In the genomic region with DNA sequence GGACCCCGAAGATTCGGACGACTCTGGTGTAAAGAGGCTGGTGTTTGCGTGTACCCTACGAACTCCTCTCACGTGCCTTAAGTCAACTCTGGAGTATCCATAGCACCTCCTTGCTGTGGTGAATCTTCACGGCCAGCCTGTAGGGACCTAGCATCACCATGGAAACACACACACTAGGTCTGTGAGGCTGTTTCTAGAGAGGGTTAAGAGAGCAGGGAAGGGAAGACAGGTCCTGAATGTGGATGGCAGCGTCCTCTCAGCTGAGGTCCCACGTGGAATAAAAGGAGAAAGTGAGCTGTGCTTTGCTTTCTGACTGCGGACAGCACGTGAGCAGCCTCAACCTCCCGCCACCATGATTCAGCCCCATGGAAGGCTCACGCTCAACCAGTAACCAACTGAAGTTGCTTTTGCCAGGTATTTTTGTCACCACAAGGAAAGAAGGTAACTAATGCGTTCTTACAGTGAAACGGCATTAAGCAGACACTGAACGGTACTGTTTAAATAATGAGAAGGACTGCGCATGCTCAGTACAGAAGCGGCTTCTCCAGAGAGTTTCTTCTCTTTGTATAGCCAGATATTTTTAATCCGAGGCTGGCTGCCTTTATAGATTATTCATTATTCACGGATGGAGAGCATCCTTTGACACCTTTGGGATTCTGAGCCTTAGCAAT, we compare ENCODE assay signal across 11 mouse cellular contexts. TPM values are rescaled to one million over a fixed set of nuclear protein-coding genes. Genes with fewer than 3 reads are reported as not detected.
DNase-seq lines count a peak whose midpoint lies in the region; ATAC-seq lines count a peak whose summit lies in the region.
"Had no signal": no experiment of that assay in that cellular context is flagged by ENCODE, and none has a peak within 500 bp of the region (broad histone marks: within the 10 kb centered on the region; RNA-seq: fewer than 3 reads in every experiment).

No protein-coding gene starts in this region.

- no peaks in the 10 kb centered on the region for H3K36me3 ChIP-seq in heart, embryonic 10.5 days
- no peaks in the 10 kb centered on the region for H3K36me3 ChIP-seq in liver, embryonic 13.5 days
- no peaks in the 10 kb centered on the region for H3K36me3 ChIP-seq in forebrain, embryonic 12.5 days (replicated peaks)
- H3K36me3 ChIP-seq in midbrain, embryonic 14.5 days (ENCODE audit: control insufficient read depth, insufficient read depth, low read length), result no peaks in the 10 kb centered on the region
- H3K36me3 ChIP-seq: embryonic facial prominence, embryonic 12.5 days had no signal

- H3K4me3 ChIP-seq in heart, embryonic 10.5 days, result peak overlapping the region; percentile 15; the same call in 1 of the 2 replicates
- H3K4me3 ChIP-seq in liver, embryonic 13.5 days (replicated peaks), result no peak overlapping the region
- H3K4me3 ChIP-seq in forebrain, embryonic 12.5 days (replicated peaks), result no peak overlapping the region
- H3K4me3 ChIP-seq in midbrain, embryonic 14.5 days (replicated peaks; ENCODE audit: low read depth, low read length), result peak overlapping the region; percentile 3; the same call in 1 of the 2 replicates
- H3K4me3 ChIP-seq: embryonic facial prominence, embryonic 12.5 days; megakaryocyte, embryonic 14.5 days had no signal

- 0 out of 2 replicates have a peak overlapping the region, but pooled peaks have one; percentile 6 for H3K4me2 ChIP-seq in liver, embryonic 13.5 days
- peak overlapping the region; percentile 31 for H3K4me2 ChIP-seq in forebrain, embryonic 12.5 days
- peak overlapping the region; percentile 41 for H3K4me2 ChIP-seq in midbrain, embryonic 14.5 days (ENCODE audit: low read length)
- H3K4me2 ChIP-seq: embryonic facial prominence, embryonic 12.5 days had no signal

- no peak overlapping the region for H3K9ac ChIP-seq in liver, embryonic 13.5 days
- H3K9ac ChIP-seq in forebrain, embryonic 12.5 days, result no peak overlapping the region
- H3K9ac ChIP-seq in midbrain, embryonic 14.5 days (replicated peaks; ENCODE audit: low read length), result no peak overlapping the region; the same call in 1 of the 2 replicates
- H3K9ac ChIP-seq: embryonic facial prominence, embryonic 12.5 days had no signal

- no peaks in the 10 kb centered on the region for H3K27me3 ChIP-seq in heart, embryonic 10.5 days (ENCODE audit: insufficient read depth, poor library complexity, severe bottlenecking)
- H3K27me3 ChIP-seq in liver, embryonic 13.5 days, result no peaks in the 10 kb centered on the region
- H3K27me3 ChIP-seq in forebrain, embryonic 12.5 days, result no peaks in the 10 kb centered on the region
- no peaks in the 10 kb centered on the region for H3K27me3 ChIP-seq in midbrain, embryonic 14.5 days (ENCODE audit: control insufficient read depth, insufficient read depth, low read length)
- H3K27me3 ChIP-seq: embryonic facial prominence, embryonic 12.5 days; megakaryocyte, embryonic 14.5 days had no signal

- no peak for ATAC-seq in liver, embryonic 13.5 days (ENCODE audit: low read depth)
- no peak for ATAC-seq in forebrain, embryonic 12.5 days (ENCODE audit: low FRiP score)
- ATAC-seq in midbrain, embryonic 14.5 days (ENCODE audit: low FRiP score, low TSS enrichment), result no peak
- ATAC-seq in monocyte, adult 5-6 weeks (replicated peaks; ENCODE audit: insufficient number of reproducible peaks, low FRiP score, low TSS enrichment, poor library complexity, severe bottlenecking), result no peak

- H3K27ac ChIP-seq in heart, embryonic 10.5 days, result no peak overlapping the region
- no peak overlapping the region for H3K27ac ChIP-seq in liver, embryonic 13.5 days
- no peak overlapping the region for H3K27ac ChIP-seq in forebrain, embryonic 12.5 days
- peak overlapping the region; percentile 75 for H3K27ac ChIP-seq in midbrain, embryonic 14.5 days (replicated peaks; ENCODE audit: low read depth, low read length)
- H3K27ac ChIP-seq: embryonic facial prominence, embryonic 12.5 days had no signal

- DNase-seq in heart, embryonic 10.5 days (ENCODE audit: low spot score), result no peak
- DNase-seq in heart, adult 18-20 months, result no peak
- DNase-seq in liver, embryonic 13.5 days, result no peak
- no peak for DNase-seq in liver
- DNase-seq in midbrain, embryonic 14.5 days, result peak; percentile 74
- DNase-seq in right cerebral cortex, postnatal 25 days, result no peak
- DNase-seq: gastrocnemius, postnatal 10 days had no signal

- no peaks in the 10 kb centered on the region for H3K9me3 ChIP-seq in heart, embryonic 10.5 days
- no peaks in the 10 kb centered on the region for H3K9me3 ChIP-seq in liver, embryonic 13.5 days (replicated peaks)
- H3K9me3 ChIP-seq in forebrain, embryonic 12.5 days, result no peaks in the 10 kb centered on the region
- no peaks in the 10 kb centered on the region for H3K9me3 ChIP-seq in midbrain, embryonic 14.5 days (ENCODE audit: control insufficient read depth, low read length)
- H3K9me3 ChIP-seq: embryonic facial prominence, embryonic 12.5 days; megakaryocyte, embryonic 14.5 days had no signal

- 65% methylated on average over 20 of the region's 20 CpGs for WGBS in heart, embryonic 10.5 days
- 63% methylated on average over 20 of the region's 20 CpGs for WGBS in liver, embryonic 13.5 days (ENCODE audit: insufficient replicate concordance)
- WGBS in forebrain, embryonic 12.5 days, result 70% methylated on average over 20 of the region's 20 CpGs
- WGBS in midbrain, embryonic 14.5 days, result 53% methylated on average over 20 of the region's 20 CpGs

- H3K4me1 ChIP-seq in heart, embryonic 10.5 days, result peaks cover 24% of the 10 kb centered on the region
- H3K4me1 ChIP-seq in liver, embryonic 13.5 days (replicated peaks), result peaks cover 41% of the 10 kb centered on the region
- H3K4me1 ChIP-seq in forebrain, embryonic 12.5 days, result peaks cover 7% of the 10 kb centered on the region
- H3K4me1 ChIP-seq in midbrain, embryonic 14.5 days (ENCODE audit: control insufficient read depth, insufficient read depth, low read length), result 0 out of 2 replicates have a peak, but pooled peaks cover 4% of the 10 kb centered on the region
- H3K4me1 ChIP-seq: embryonic facial prominence, embryonic 12.5 days had no signal

RNA-seq across cellular contexts. Expression of gene Lat, which starts 18.5 kb away (rescaled TPM):
- 4.3 and 6.3 TPM in 2 replicates for polyA plus RNA-seq in heart, embryonic 10.5 days (2016; fragmentation: Nextera tagmentation; extraction: Ambion mirVana)
- total RNA-seq in heart, adult 18-20 months (2021), result 1 to 10 TPM in 1 of 2 experiments, under 1 TPM in 1; 0.52 to 5.7 TPM
- 10.9 and 12.4 TPM in 2 replicates for polyA plus RNA-seq in liver, embryonic 13.5 days (2015; fragmentation: Nextera tagmentation; extraction: Ambion mirVana)
- 1.7 and 1.9 TPM in 2 replicates for polyA plus RNA-seq in forebrain, embryonic 12.5 days (2016; fragmentation: Nextera tagmentation; extraction: Ambion mirVana)
- polyA plus RNA-seq in midbrain, embryonic 14.5 days (2014; fragmentation: Nextera tagmentation; extraction: Ambion mirVana), result 0.65 and 0.92 TPM in 2 replicates
- total RNA-seq in monocyte, adult 5-6 weeks (2017), result 14.9 to 47.4 TPM (median 19.3 TPM) in 3 replicates

RNA-seq across cellular contexts. Expression of gene Spns1, which starts 26.4 kb away (rescaled TPM):
- polyA plus RNA-seq in heart, embryonic 10.5 days (2016; fragmentation: Nextera tagmentation; extraction: Ambion mirVana), result 58.2 and 58.9 TPM in 2 replicates
- 10 to 100 TPM; 24.8 to 25.8 TPM for total RNA-seq in heart, adult 18-20 months (2021)
- polyA plus RNA-seq in liver, embryonic 13.5 days (2015; fragmentation: Nextera tagmentation; extraction: Ambion mirVana), result 19.7 and 21.6 TPM in 2 replicates
- polyA plus RNA-seq in forebrain, embryonic 12.5 days (2016; fragmentation: Nextera tagmentation; extraction: Ambion mirVana), result 55.8 and 64.9 TPM in 2 replicates
- 60.4 and 74.5 TPM in 2 replicates for polyA plus RNA-seq in midbrain, embryonic 14.5 days (2014; fragmentation: Nextera tagmentation; extraction: Ambion mirVana)
- 10.4 to 11.6 TPM (median 10.7 TPM) in 3 replicates for total RNA-seq in monocyte, adult 5-6 weeks (2017)

RNA-seq across cellular contexts. Expression of gene Nfatc2ip, which starts 45.7 kb away (rescaled TPM):
- polyA plus RNA-seq in heart, embryonic 10.5 days (2016; fragmentation: Nextera tagmentation; extraction: Ambion mirVana), result 1.5 and 1.6 TPM in 2 replicates
- total RNA-seq in heart, adult 18-20 months (2021), result 1 to 10 TPM; 3.8 to 3.9 TPM
- 2.6 and 3.0 TPM in 2 replicates for polyA plus RNA-seq in liver, embryonic 13.5 days (2015; fragmentation: Nextera tagmentation; extraction: Ambion mirVana)
- polyA plus RNA-seq in forebrain, embryonic 12.5 days (2016; fragmentation: Nextera tagmentation; extraction: Ambion mirVana), result 3.9 and 4.6 TPM in 2 replicates
- 3.5 and 4.9 TPM in 2 replicates for polyA plus RNA-seq in midbrain, embryonic 14.5 days (2014; fragmentation: Nextera tagmentation; extraction: Ambion mirVana)
- 9.6 to 13.0 TPM (median 9.7 TPM) in 3 replicates for total RNA-seq in monocyte, adult 5-6 weeks (2017)

Comparison
In these comparisons a context has a peak if more than half of its experiments do, and no peak if none do; other contexts are left out.
1. H3K4me3 ChIP-seq: peak in heart, embryonic 10.5 days (single experiment) and midbrain, embryonic 14.5 days (single experiment); none in liver, embryonic 13.5 days (single experiment) and forebrain, embryonic 12.5 days (single experiment).
2. Peak in every context shown above with its lines, with median percentiles within 50 percentile points of each other: H3K4me2 ChIP-seq.